Mouse (Mus musculus) megakaryocyte, embryonic 14.5 days (primary cell): ENCODE measurements around the gene 6030468B19Rik. TPM values are rescaled to one million over a fixed set of nuclear protein-coding genes. Genes with fewer than 3 reads are reported as not detected.
"Not testable (repeated sequence)": the region's sequence is repeated elsewhere in the genome, so short reads cannot be mapped to it uniquely, and the experiment has no call there.

Experiments used
- H3K27me3 ChIP-seq: replicated peaks from 2 replicates; pipeline ENCODE3; 2012; ENCODE audit warnings: inconsistent platforms
- H3K36me3 ChIP-seq: replicated peaks from 2 replicates; pipeline ENCODE3; 2012; ENCODE audit warnings: low read length, inconsistent platforms, mixed read lengths
- H3K4me1 ChIP-seq: 2 replicates; pipeline ENCODE4 v1.6.1; 2012; ENCODE audit warnings: inconsistent platforms
- H3K4me3 ChIP-seq: replicated peaks from 2 replicates; pipeline ENCODE3; 2012; ENCODE audit warnings: moderate library complexity, mild to moderate bottlenecking, inconsistent platforms
- H3K9me3 ChIP-seq: 2 replicates; pipeline ENCODE4 v1.6.1; 2012; ENCODE audit warnings: inconsistent platforms
- FLI1 ChIP-seq: IDR thresholded peaks from 2 replicates; pipeline ENCODE4 v1.6.1; 2012; ENCODE audit warnings: low read length, inconsistent platforms, mixed read lengths
- GATA1 ChIP-seq: IDR thresholded peaks from 3 replicates; pipeline ENCODE4 v1.6.1; 2012; ENCODE audit warnings: mixed read lengths, low read length, inconsistent platforms, borderline replicate concordance
- polyA plus RNA-seq: library from polyadenylated mRNA; stranded (reverse); fragments of >175 nt; gene quantifications from 2 replicates; pipeline ENCODE4 v1.2.3, GENCODE M21; 2012; ENCODE audit warnings: low replicate concordance; ENCODE audit not compliant: insufficient read depth

6030468B19Rik gene
- polyA plus RNA-seq, 1 experiment: 17.2 TPM

GRCm38 (mm10) chr11:117799174-117799573, 1.7 kb downstream of the 6030468B19Rik start:
- TF ChIP-seq FLI1: no peak
- TF ChIP-seq GATA1: no peak
- no peaks in the 10 kb centered on the region for H3K27me3 ChIP-seq
- H3K4me3 ChIP-seq: peak overlapping the region; percentile 81
- H3K9me3 ChIP-seq: no peaks in the 10 kb centered on the region
- peaks cover 59% of the 10 kb centered on the region for H3K4me1 ChIP-seq
- H3K36me3 ChIP-seq: peaks cover 7% of the 10 kb centered on the region

GRCm38 (mm10) chr11:117800038-117800437, 2.6 kb downstream of the 6030468B19Rik start:
- H3K9me3 ChIP-seq: no peaks in the 10 kb centered on the region
- H3K4me3 ChIP-seq: no peak overlapping the region
- TF ChIP-seq GATA1: no peak
- TF ChIP-seq FLI1: no peak
- H3K4me1 ChIP-seq: peaks cover 59% of the 10 kb centered on the region
- peaks cover 7% of the 10 kb centered on the region for H3K36me3 ChIP-seq
- H3K27me3 ChIP-seq: no peaks in the 10 kb centered on the region

- Histone ChIP-seq H3K4me1 (peaks cover 49% of the 10 kb centered on the region), H3K36me3 (peaks cover 17% of the 10 kb centered on the region), H3K27me3 (peaks cover 2% of the 10 kb centered on the region), H3K9me3 (no peaks in the 10 kb centered on the region), H3K4me3 (no peak overlapping the region)
- TF ChIP-seq GATA1 (no peak), FLI1 (no peak)
These were observed 4.2 kb downstream of the 6030468B19Rik start for GRCm38 (mm10) chr11:117801650-117802049.

- Histone ChIP-seq H3K4me3 (no peak overlapping the region), H3K4me1 (peaks cover 34% of the 10 kb centered on the region), H3K36me3 (peaks cover 20% of the 10 kb centered on the region), H3K9me3 (no peaks in the 10 kb centered on the region), H3K27me3 (peaks cover 2% of the 10 kb centered on the region)
- TF ChIP-seq FLI1 (no peak), GATA1 (no peak)
These were observed 5.8 kb downstream of the 6030468B19Rik start for GRCm38 (mm10) chr11:117803166-117803688.

- TF ChIP-seq FLI1: no peak
- no peak for TF ChIP-seq GATA1
- H3K4me1 ChIP-seq: peaks cover 39% of the 10 kb centered on the region
- H3K36me3 ChIP-seq: peaks cover 25% of the 10 kb centered on the region
- no peak overlapping the region for H3K4me3 ChIP-seq
- peaks cover 2% of the 10 kb centered on the region for H3K27me3 ChIP-seq
- no peaks in the 10 kb centered on the region for H3K9me3 ChIP-seq
These were observed 9.3 kb downstream of the 6030468B19Rik start for GRCm38 (mm10) chr11:117806781-117807180.

GRCm38 (mm10) chr11:117809407-117810311, 12.2 kb downstream of the 6030468B19Rik start, which contains the start of the genes Gm20708 and Syngr2:
TSS of gene Gm20708 (plus strand) at chr11:117809668.
TSS of gene Syngr2 (plus strand) at chr11:117809668.
- Histone ChIP-seq H3K4me3 (peak within 1 kb of the TSS; percentile 97), H3K27me3 (peaks cover 2% of the 10 kb centered on the region), H3K4me1 (peaks cover 59% of the 10 kb centered on the region), H3K9me3 (no peaks in the 10 kb centered on the region), H3K36me3 (peaks cover 47% of the 10 kb centered on the region)
- TF ChIP-seq FLI1 (no peak), GATA1 (no peak)

DNA sequence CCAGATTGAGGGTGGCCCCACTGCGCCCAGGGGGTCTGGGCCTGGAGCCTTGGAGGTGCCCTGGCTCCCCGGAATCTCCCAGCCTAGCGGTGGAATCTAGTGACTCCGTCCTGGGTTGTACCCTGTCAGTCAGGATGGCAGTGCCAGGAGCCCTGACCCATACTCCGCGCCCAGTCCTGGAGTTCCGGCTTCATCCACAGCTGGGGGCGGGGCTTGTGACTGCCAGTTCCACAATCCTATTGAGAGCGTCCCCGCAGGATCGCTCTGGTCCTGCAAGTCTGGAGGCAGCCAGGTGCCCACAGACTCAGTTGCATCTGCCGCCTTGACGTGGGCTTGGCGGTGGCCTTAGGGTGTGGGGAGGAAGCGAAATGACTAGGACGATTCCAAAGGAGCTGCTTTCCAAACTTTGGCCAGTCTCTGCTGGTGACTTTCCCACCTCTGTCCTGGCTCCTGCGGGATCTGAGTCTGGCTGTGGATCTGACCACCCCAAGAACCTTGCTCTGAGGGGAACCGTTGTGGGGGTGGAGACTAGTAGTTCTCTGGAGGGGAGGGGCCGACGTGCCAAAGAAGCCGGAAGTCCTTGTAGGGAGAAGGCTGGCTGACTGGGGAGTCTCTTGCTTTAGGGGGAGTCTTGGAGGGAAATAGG, 13.1 kb downstream of the 6030468B19Rik start:
- H3K4me1 ChIP-seq: peaks cover 65% of the 10 kb centered on the region
- H3K36me3 ChIP-seq: peaks cover 55% of the 10 kb centered on the region
- peak overlapping the region; percentile 97 for H3K4me3 ChIP-seq
- TF ChIP-seq GATA1: no peak
- TF ChIP-seq FLI1: no peak
- H3K9me3 ChIP-seq: no peaks in the 10 kb centered on the region
- peaks cover 2% of the 10 kb centered on the region for H3K27me3 ChIP-seq

DNA sequence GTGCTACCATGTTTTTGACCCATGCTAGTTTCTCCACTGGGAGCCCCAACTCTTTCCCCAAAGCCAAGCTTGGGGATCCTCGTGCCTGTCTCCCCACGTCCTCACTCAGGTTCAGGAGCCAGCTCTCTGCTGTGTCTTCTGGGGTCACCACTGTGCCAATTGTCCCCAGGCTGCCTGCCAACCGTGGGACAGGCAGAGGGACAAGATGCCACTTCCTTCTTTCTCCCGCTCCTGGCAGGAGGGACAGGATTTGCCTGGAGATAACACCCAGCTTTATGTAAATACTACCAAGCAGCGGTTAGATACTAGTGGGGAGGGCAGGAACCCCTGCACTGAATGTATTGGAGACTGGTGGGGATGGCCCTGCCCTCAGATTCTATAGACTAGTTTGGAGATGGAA, 16.4 kb downstream of the 6030468B19Rik start:
- TF ChIP-seq FLI1 (no peak), GATA1 (no peak)
- H3K4me1 ChIP-seq: peaks cover 71% of the 10 kb centered on the region
- H3K4me3 ChIP-seq: no peak overlapping the region
- no peaks in the 10 kb centered on the region for H3K27me3 ChIP-seq
- H3K9me3 ChIP-seq: no peaks in the 10 kb centered on the region
- H3K36me3 ChIP-seq: peaks cover 73% of the 10 kb centered on the region

- peaks cover 82% of the 10 kb centered on the region for H3K36me3 ChIP-seq
- no peaks in the 10 kb centered on the region for H3K9me3 ChIP-seq
- no peak for TF ChIP-seq FLI1
- TF ChIP-seq GATA1: no peak
- peaks cover 66% of the 10 kb centered on the region for H3K4me1 ChIP-seq
- no peak overlapping the region for H3K4me3 ChIP-seq
- no peaks in the 10 kb centered on the region for H3K27me3 ChIP-seq
These were observed 17.4 kb downstream of the 6030468B19Rik start for GRCm38 (mm10) chr11:117814704-117815366.

DNA sequence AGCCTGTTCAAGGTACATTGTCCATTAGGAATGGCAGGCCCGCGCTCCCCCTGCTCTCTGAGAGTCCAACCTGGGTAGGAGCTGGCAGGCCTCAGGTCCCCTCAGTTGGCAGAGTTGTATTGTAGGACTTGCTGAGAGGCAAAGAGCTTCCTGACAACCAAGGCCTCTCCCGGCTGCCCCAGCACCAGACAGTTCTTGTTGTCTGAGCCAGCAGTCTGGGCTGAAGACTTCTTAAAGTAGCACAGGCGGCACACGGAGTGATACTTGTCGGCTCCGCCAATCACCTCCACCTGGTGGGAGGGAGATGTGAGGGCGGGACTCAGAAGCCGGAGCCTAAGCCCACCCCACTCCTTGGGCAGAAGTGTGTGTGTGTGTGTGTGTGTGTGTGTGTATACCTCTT, 18.4 kb downstream of the 6030468B19Rik start:
- not testable (repeated sequence) for H3K27me3 ChIP-seq, H3K4me3 ChIP-seq, H3K9me3 ChIP-seq
- Histone ChIP-seq H3K4me1 (peaks cover 57% of the 10 kb centered on the region), H3K36me3 (peaks cover 91% of the 10 kb centered on the region)
